In the genomic region with DNA sequence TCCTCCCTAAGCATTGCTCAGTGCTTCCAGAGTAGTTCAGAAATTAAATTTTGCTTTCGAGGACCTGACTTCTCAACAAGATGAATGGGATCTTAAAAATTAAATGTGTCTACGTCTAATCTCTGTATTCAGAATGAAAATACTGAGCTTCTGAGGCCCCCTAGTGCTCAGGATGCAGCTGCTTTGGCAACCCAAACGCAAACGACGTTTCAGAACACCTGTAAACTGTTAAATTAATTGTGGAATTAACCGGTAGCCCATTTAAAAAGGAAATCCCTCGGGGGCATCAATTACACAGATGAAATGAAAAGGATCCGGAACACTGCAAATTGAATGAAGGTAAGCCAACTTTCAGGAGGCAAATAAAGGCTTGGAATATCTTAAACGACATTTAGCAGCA, we compare ENCODE assay signal across 9 mouse cellular contexts. TPM values are rescaled to one million over a fixed set of nuclear protein-coding genes. Genes with fewer than 3 reads are reported as not detected.
DNase-seq lines count a peak whose midpoint lies in the region; ATAC-seq and TF ChIP-seq lines count a peak whose summit lies in the region.
"Had no signal": no experiment of that assay in that cellular context is flagged by ENCODE, and none has a peak within 500 bp of the region (broad histone marks: within the 10 kb centered on the region; RNA-seq: fewer than 3 reads in every experiment).

No protein-coding gene starts in this region.

- H3K4me3 ChIP-seq in hindbrain, embryonic 11.5 days (ENCODE audit: low read depth, low read length): no peak overlapping the region
- no peak overlapping the region for H3K4me3 ChIP-seq in hindbrain, embryonic 10.5 days
- H3K4me3 ChIP-seq in midbrain, embryonic 14.5 days (replicated peaks; ENCODE audit: low read depth, low read length): no peak overlapping the region
- no peak overlapping the region for H3K4me3 ChIP-seq in midbrain, embryonic 15.5 days
- no peak overlapping the region for H3K4me3 ChIP-seq in stomach, postnatal 0 days (ENCODE audit: low read depth, low read length)
- H3K4me3 ChIP-seq: embryonic facial prominence, embryonic 12.5 days; midbrain, embryonic 13.5 days had no signal

- H3K9ac ChIP-seq in hindbrain, embryonic 11.5 days (ENCODE audit: low read depth, low read length): no peak overlapping the region
- no peak overlapping the region for H3K9ac ChIP-seq in midbrain, embryonic 14.5 days (replicated peaks; ENCODE audit: low read length)
- no peak overlapping the region for H3K9ac ChIP-seq in midbrain, embryonic 15.5 days
- H3K9ac ChIP-seq in stomach, postnatal 0 days (ENCODE audit: low read length): no peak overlapping the region
- H3K9ac ChIP-seq: embryonic facial prominence, embryonic 12.5 days; midbrain, embryonic 13.5 days had no signal

- no peak overlapping the region for H3K27ac ChIP-seq in hindbrain, embryonic 11.5 days (ENCODE audit: low read depth, low read length)
- H3K27ac ChIP-seq in hindbrain, embryonic 10.5 days: no peak overlapping the region
- H3K27ac ChIP-seq in midbrain, embryonic 14.5 days (replicated peaks; ENCODE audit: low read depth, low read length): no peak overlapping the region
- no peak overlapping the region for H3K27ac ChIP-seq in midbrain, embryonic 15.5 days
- no peak overlapping the region for H3K27ac ChIP-seq in stomach, postnatal 0 days (replicated peaks)
- H3K27ac ChIP-seq: embryonic facial prominence, embryonic 12.5 days; midbrain, embryonic 13.5 days had no signal

- no peak for ATAC-seq in hindbrain, embryonic 11.5 days (ENCODE audit: low FRiP score)
- no peak for ATAC-seq in midbrain, embryonic 14.5 days (ENCODE audit: low FRiP score, low TSS enrichment)
- ATAC-seq in midbrain, embryonic 15.5 days (replicated peaks): no peak
- ATAC-seq in stomach, postnatal 0 days (ENCODE audit: low FRiP score, low TSS enrichment): no peak
- ATAC-seq: midbrain, embryonic 13.5 days had no signal

- no peak overlapping the region for H3K4me2 ChIP-seq in hindbrain, embryonic 11.5 days (replicated peaks; ENCODE audit: low read depth, low read length)
- no peak overlapping the region for H3K4me2 ChIP-seq in midbrain, embryonic 14.5 days (ENCODE audit: low read length)
- no peak overlapping the region for H3K4me2 ChIP-seq in midbrain, embryonic 15.5 days
- H3K4me2 ChIP-seq in stomach, postnatal 0 days (replicated peaks; ENCODE audit: low read depth): no peak overlapping the region
- H3K4me2 ChIP-seq: embryonic facial prominence, embryonic 12.5 days; midbrain, embryonic 13.5 days had no signal

- no peaks in the 10 kb centered on the region for H3K4me1 ChIP-seq in hindbrain, embryonic 11.5 days (replicated peaks; ENCODE audit: control insufficient read depth, insufficient read depth, low read length)
- H3K4me1 ChIP-seq in hindbrain, embryonic 10.5 days (replicated peaks): no peaks in the 10 kb centered on the region
- H3K4me1 ChIP-seq in midbrain, embryonic 14.5 days (ENCODE audit: control insufficient read depth, insufficient read depth, low read length): no peaks in the 10 kb centered on the region
- H3K4me1 ChIP-seq in midbrain, embryonic 15.5 days: no peaks in the 10 kb centered on the region
- no peaks in the 10 kb centered on the region for H3K4me1 ChIP-seq in stomach, postnatal 0 days (replicated peaks; ENCODE audit: control insufficient read depth, insufficient read depth)
- H3K4me1 ChIP-seq: embryonic facial prominence, embryonic 12.5 days; midbrain, embryonic 13.5 days had no signal

- no peaks in the 10 kb centered on the region for H3K36me3 ChIP-seq in hindbrain, embryonic 11.5 days (ENCODE audit: control insufficient read depth, insufficient read depth, low read length)
- no peaks in the 10 kb centered on the region for H3K36me3 ChIP-seq in hindbrain, embryonic 10.5 days
- H3K36me3 ChIP-seq in midbrain, embryonic 14.5 days (ENCODE audit: control insufficient read depth, insufficient read depth, low read length): no peaks in the 10 kb centered on the region
- no peaks in the 10 kb centered on the region for H3K36me3 ChIP-seq in midbrain, embryonic 15.5 days (replicated peaks)
- H3K36me3 ChIP-seq in stomach, postnatal 0 days (ENCODE audit: control insufficient read depth, insufficient read depth, low read length): no peaks in the 10 kb centered on the region
- H3K36me3 ChIP-seq: embryonic facial prominence, embryonic 12.5 days; midbrain, embryonic 13.5 days had no signal

- 61% methylated on average over 9 of the region's 9 CpGs for WGBS in hindbrain, embryonic 11.5 days
- WGBS in hindbrain, embryonic 10.5 days: 67% methylated on average over 9 of the region's 9 CpGs
- WGBS in midbrain, embryonic 14.5 days: 52% methylated on average over 9 of the region's 9 CpGs
- WGBS in midbrain, embryonic 15.5 days: 43% methylated on average over 9 of the region's 9 CpGs
- WGBS in stomach, postnatal 0 days: 34% methylated on average over 9 of the region's 9 CpGs

- H3K9me3 ChIP-seq in hindbrain, embryonic 11.5 days (ENCODE audit: control insufficient read depth, low read length): no peaks in the 10 kb centered on the region
- H3K9me3 ChIP-seq in hindbrain, embryonic 10.5 days: no peaks in the 10 kb centered on the region
- no peaks in the 10 kb centered on the region for H3K9me3 ChIP-seq in midbrain, embryonic 14.5 days (ENCODE audit: control insufficient read depth, low read length)
- no peaks in the 10 kb centered on the region for H3K9me3 ChIP-seq in midbrain, embryonic 15.5 days
- H3K9me3 ChIP-seq in stomach, postnatal 0 days (ENCODE audit: control insufficient read depth, low read length): no peaks in the 10 kb centered on the region
- H3K9me3 ChIP-seq: embryonic facial prominence, embryonic 12.5 days; midbrain, embryonic 13.5 days had no signal

- H3K27me3 ChIP-seq in hindbrain, embryonic 11.5 days (ENCODE audit: control insufficient read depth, insufficient read depth, low read length): no peaks in the 10 kb centered on the region
- H3K27me3 ChIP-seq in hindbrain, embryonic 10.5 days (ENCODE audit: insufficient read depth, poor library complexity, severe bottlenecking): no peaks in the 10 kb centered on the region
- H3K27me3 ChIP-seq in midbrain, embryonic 14.5 days (ENCODE audit: control insufficient read depth, insufficient read depth, low read length): no peaks in the 10 kb centered on the region
- H3K27me3 ChIP-seq in midbrain, embryonic 15.5 days (replicated peaks): no peaks in the 10 kb centered on the region
- H3K27me3 ChIP-seq in stomach, postnatal 0 days (ENCODE audit: control insufficient read depth, insufficient read depth, low read length): no peaks in the 10 kb centered on the region

- DNase-seq in hindbrain, embryonic 11.5 days (ENCODE audit: low spot score): peak; percentile 12
- no peak for DNase-seq in hindbrain, embryonic 10.5 days (ENCODE audit: low spot score)
- DNase-seq in midbrain, embryonic 14.5 days: peak; percentile 82
- DNase-seq in embryo, embryonic 11 days: peak; percentile 55
- no peak for DNase-seq in stomach, postnatal 0 days (ENCODE audit: low spot score)
- no peak for DNase-seq in spleen, postnatal 14 days (ENCODE audit: low spot score in 2 of 2)

- TF ChIP-seq EP300 in stomach, postnatal 0 days (optimal IDR thresholded peaks at IDR 0.05): no peak

- peak; percentile 74 for TF ChIP-seq CTCF in stomach, postnatal 0 days (IDR thresholded peaks at IDR 0.05; ENCODE audit: low read depth)

RNA-seq across cellular contexts. Expression of a gene that starts 42.9 kb away (rescaled TPM):
- polyA plus RNA-seq in hindbrain, embryonic 11.5 days (2014; fragmentation: Nextera tagmentation; extraction: Ambion mirVana): 0.90 and 1.4 TPM in 2 replicates
- polyA plus RNA-seq in hindbrain, embryonic 10.5 days (2016; fragmentation: Nextera tagmentation; extraction: Ambion mirVana): 0.27 and 0.42 TPM in 2 replicates
- polyA plus RNA-seq in midbrain, embryonic 14.5 days (2014; fragmentation: Nextera tagmentation; extraction: Ambion mirVana): 8.6 and 9.9 TPM in 2 replicates
- polyA plus RNA-seq in midbrain, embryonic 15.5 days (2015; fragmentation: Nextera tagmentation; extraction: Ambion mirVana): 9.1 and 11.1 TPM in 2 replicates
- polyA plus RNA-seq in stomach, postnatal 0 days (2015; fragmentation: Nextera tagmentation; extraction: Ambion mirVana): 0.59 and 0.92 TPM in 2 replicates

Comparison
In these comparisons a context has a peak if more than half of its experiments do, and no peak if none do; other contexts are left out.
1. DNase-seq: peak in hindbrain, embryonic 11.5 days (single experiment), midbrain, embryonic 14.5 days (single experiment) and embryo, embryonic 11 days (single experiment); none in hindbrain, embryonic 10.5 days (single experiment), stomach, postnatal 0 days (single experiment) and spleen, postnatal 14 days (0 of 2).